Comparison of ENCODE assay signal across 10 mouse cellular contexts in genomic region chr6:72656053-72656442, GRCm38 (mm10). TPM values are rescaled to one million over a fixed set of nuclear protein-coding genes. Genes with fewer than 3 reads are reported as not detected.
DNase-seq lines count a peak whose midpoint lies in the region; ATAC-seq and TF ChIP-seq lines count a peak whose summit lies in the region.
"Had no signal": no experiment of that assay in that cellular context is flagged by ENCODE, and none has a peak within 500 bp of the region (broad histone marks: within the 10 kb centered on the region; RNA-seq: fewer than 3 reads in every experiment).

No protein-coding gene starts in this region.

- H3K4me3 ChIP-seq in hindbrain, embryonic 10.5 days: no peak overlapping the region
- H3K4me3 ChIP-seq in hindbrain, embryonic 16.5 days (ENCODE audit: low read length): no peak overlapping the region
- peak overlapping the region; percentile 68; the same call in 1 of the 2 replicates for H3K4me3 ChIP-seq in E14TG2a.4 (replicated peaks; ENCODE audit: low read length)
- H3K4me3 ChIP-seq in limb, embryonic 11.5 days (ENCODE audit: low read depth, low read length): no peak overlapping the region

- ATAC-seq in hindbrain, embryonic 16.5 days: no peak
- ATAC-seq in limb, embryonic 11.5 days (ENCODE audit: insufficient number of reproducible peaks, low FRiP score, low TSS enrichment, low read depth): peak; percentile 15; the same call in 1 of the 2 replicates

- H3K4me1 ChIP-seq in hindbrain, embryonic 10.5 days (replicated peaks): peaks cover 33% of the 10 kb centered on the region
- H3K4me1 ChIP-seq in hindbrain, embryonic 16.5 days (ENCODE audit: control insufficient read depth, insufficient read depth, low read depth, low read length): peaks cover 13% of the 10 kb centered on the region
- H3K4me1 ChIP-seq in E14TG2a.4 (replicated peaks; ENCODE audit: low read depth, low read length): peaks cover 30% of the 10 kb centered on the region
- H3K4me1 ChIP-seq in limb, embryonic 11.5 days (ENCODE audit: control insufficient read depth, insufficient read depth, low read length): peaks cover 40% of the 10 kb centered on the region

- no peak overlapping the region for H3K9ac ChIP-seq in hindbrain, embryonic 16.5 days (ENCODE audit: low read depth, low read length)
- peak overlapping the region; percentile 38; the same call in 1 of the 2 replicates for H3K9ac ChIP-seq in limb, embryonic 11.5 days (ENCODE audit: low read length)

- no peaks in the 10 kb centered on the region for H3K9me3 ChIP-seq in hindbrain, embryonic 10.5 days
- no peaks in the 10 kb centered on the region for H3K9me3 ChIP-seq in hindbrain, embryonic 16.5 days (ENCODE audit: control insufficient read depth, low read length)
- no peaks in the 10 kb centered on the region for H3K9me3 ChIP-seq in E14TG2a.4 (ENCODE audit: low read length)
- no peaks in the 10 kb centered on the region for H3K9me3 ChIP-seq in limb, embryonic 11.5 days (ENCODE audit: control insufficient read depth, low read length)

- WGBS in hindbrain, embryonic 10.5 days: 82% methylated on average over 7 of the region's 7 CpGs
- 87% methylated on average over 7 of the region's 7 CpGs for WGBS in hindbrain, embryonic 16.5 days
- WGBS in limb, embryonic 11.5 days: 50% methylated on average over 7 of the region's 7 CpGs

- H3K27ac ChIP-seq in hindbrain, embryonic 10.5 days: peak overlapping the region; percentile 75
- no peak overlapping the region for H3K27ac ChIP-seq in hindbrain, embryonic 16.5 days (ENCODE audit: low read depth, low read length)
- peak overlapping the region; percentile 85 for H3K27ac ChIP-seq in limb, embryonic 11.5 days (replicated peaks; ENCODE audit: low read depth, low read length)

- H3K36me3 ChIP-seq in hindbrain, embryonic 10.5 days: no peaks in the 10 kb centered on the region
- H3K36me3 ChIP-seq in hindbrain, embryonic 16.5 days (ENCODE audit: control insufficient read depth, insufficient read depth, low read length): no peaks in the 10 kb centered on the region
- H3K36me3 ChIP-seq in E14TG2a.4 (ENCODE audit: insufficient read depth, low read length): no peaks in the 10 kb centered on the region
- no peaks in the 10 kb centered on the region for H3K36me3 ChIP-seq in limb, embryonic 11.5 days (ENCODE audit: control insufficient read depth, insufficient read depth, low read length)

- H3K4me2 ChIP-seq in hindbrain, embryonic 16.5 days (ENCODE audit: low read length): no peak overlapping the region; the same call in 1 of the 2 replicates
- peak overlapping the region; percentile 46 for H3K4me2 ChIP-seq in limb, embryonic 11.5 days (ENCODE audit: low read depth, severe bottlenecking)

- no peak for TF ChIP-seq CTCF in E14TG2a.4 (conservative IDR thresholded peaks at IDR 0.05; ENCODE audit: low read length)

- no peak for DNase-seq in hindbrain, embryonic 10.5 days (ENCODE audit: low spot score)
- peak; percentile 74 for DNase-seq in ZHBTc4 (ENCODE audit: low read depth, low spot score)
- DNase-seq in limb, embryonic 11.5 days (ENCODE audit: low spot score): no peak
- no peak for DNase-seq in B cell, adult 2 months
- no peak for DNase-seq in urinary bladder, postnatal 36 days (ENCODE audit: low spot score in 2 of 2)
- DNase-seq: cerebellum, adult 9-10 months; left cerebral cortex, postnatal 4 days; thymus, postnatal 25 days had no signal

- H3K27me3 ChIP-seq in hindbrain, embryonic 10.5 days (ENCODE audit: insufficient read depth, poor library complexity, severe bottlenecking): no peaks in the 10 kb centered on the region
- H3K27me3 ChIP-seq in hindbrain, embryonic 16.5 days (replicated peaks; ENCODE audit: control insufficient read depth, insufficient read depth, low read length): no peaks in the 10 kb centered on the region
- no peaks in the 10 kb centered on the region for H3K27me3 ChIP-seq in E14TG2a.4 (ENCODE audit: insufficient read depth, low read length)
- H3K27me3 ChIP-seq in limb, embryonic 11.5 days (ENCODE audit: control insufficient read depth, insufficient read depth, low read length): no peaks in the 10 kb centered on the region

RNA-seq across cellular contexts. Expression of gene Tgoln1, which starts 39.2 kb away (rescaled TPM):
- 32.7 and 34.7 TPM in 2 replicates for polyA plus RNA-seq in hindbrain, embryonic 10.5 days (2016; fragmentation: Nextera tagmentation; extraction: Ambion mirVana)
- polyA plus RNA-seq in hindbrain, embryonic 16.5 days (2015; fragmentation: Nextera tagmentation; extraction: Ambion mirVana): 35.6 and 38.9 TPM in 2 replicates
- 24.6 and 25.2 TPM in 2 replicates for polyA plus RNA-seq in limb, embryonic 11.5 days (2014; fragmentation: Nextera tagmentation; extraction: Ambion mirVana)

RNA-seq across cellular contexts. Expression of gene Retsat, which starts 57.8 kb away (rescaled TPM):
- polyA plus RNA-seq in hindbrain, embryonic 10.5 days (2016; fragmentation: Nextera tagmentation; extraction: Ambion mirVana): 7.7 and 8.5 TPM in 2 replicates
- polyA plus RNA-seq in hindbrain, embryonic 16.5 days (2015; fragmentation: Nextera tagmentation; extraction: Ambion mirVana): 7.0 and 8.4 TPM in 2 replicates
- polyA plus RNA-seq in limb, embryonic 11.5 days (2014; fragmentation: Nextera tagmentation; extraction: Ambion mirVana): 10.5 and 11.2 TPM in 2 replicates

RNA-seq across cellular contexts. Expression of gene Elmod3, which starts 57.8 kb away (rescaled TPM):
- 13.7 and 15.7 TPM in 2 replicates for polyA plus RNA-seq in hindbrain, embryonic 10.5 days (2016; fragmentation: Nextera tagmentation; extraction: Ambion mirVana)
- 17.3 and 18.7 TPM in 2 replicates for polyA plus RNA-seq in hindbrain, embryonic 16.5 days (2015; fragmentation: Nextera tagmentation; extraction: Ambion mirVana)
- 15.8 and 16.8 TPM in 2 replicates for polyA plus RNA-seq in limb, embryonic 11.5 days (2014; fragmentation: Nextera tagmentation; extraction: Ambion mirVana)
